Mouse (Mus musculus) kidney, adult 8-10 months (tissue): ENCODE measurements around the gene Xirp1.
"Not testable (repeated sequence)": the region's sequence is repeated elsewhere in the genome, so short reads cannot be mapped to it uniquely, and the experiment has no call there.

Source experiments
- DNase-seq, 2 experiments: peaks; one replicate each; pipeline ENCODE4 v3.0.0; 2022

Xirp1 gene

DNA sequence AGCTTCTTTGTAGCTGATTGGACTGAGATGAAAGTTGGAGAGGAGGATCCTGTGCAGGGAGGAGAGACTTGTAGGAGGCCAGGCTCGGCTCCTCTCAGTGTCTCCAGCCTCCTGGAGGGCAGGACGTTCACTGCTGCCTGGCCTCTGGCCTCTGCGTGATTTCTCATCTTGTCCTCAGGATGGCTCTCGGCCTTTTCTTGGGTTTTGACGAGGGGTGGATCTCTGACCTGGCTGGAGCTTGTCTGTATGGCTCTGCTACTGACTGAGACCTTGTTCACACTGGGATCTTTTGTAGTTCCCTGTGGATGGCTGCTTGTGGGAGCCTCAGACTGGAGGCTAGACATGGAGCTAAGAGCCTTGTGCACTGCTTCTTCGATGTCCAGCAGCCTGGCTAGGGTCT is 8.6 kb downstream of the Xirp1 start:
- DNase-seq = no peak

DNA sequence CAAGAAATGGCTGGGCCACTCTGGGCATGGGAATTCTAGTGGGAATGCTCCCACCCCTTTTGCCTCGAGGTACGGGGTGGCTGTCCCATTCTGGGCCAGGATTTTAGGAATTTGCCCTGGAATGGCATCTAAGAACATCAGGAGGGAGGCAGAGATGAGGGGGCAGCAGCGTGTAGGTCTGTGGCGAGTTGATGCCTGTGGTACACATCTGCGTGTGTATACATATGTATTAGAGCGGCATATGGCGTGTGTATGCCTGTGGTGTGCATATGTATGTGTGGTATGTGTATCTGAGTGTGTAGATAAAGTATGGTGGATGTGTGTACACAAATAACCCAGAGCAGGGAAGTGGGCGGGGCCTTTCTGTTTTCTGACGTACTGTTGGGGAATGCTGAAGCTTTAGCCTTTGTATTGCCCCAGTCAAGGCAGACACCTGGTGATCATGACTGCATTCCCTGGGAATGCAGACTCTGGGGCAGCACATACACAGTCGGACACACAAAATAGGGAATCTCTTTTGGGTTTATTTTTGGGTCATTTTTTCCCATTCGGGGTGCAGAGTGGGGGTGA is 10.1 kb downstream of the Xirp1 start:
- no peak for DNase-seq

DNA sequence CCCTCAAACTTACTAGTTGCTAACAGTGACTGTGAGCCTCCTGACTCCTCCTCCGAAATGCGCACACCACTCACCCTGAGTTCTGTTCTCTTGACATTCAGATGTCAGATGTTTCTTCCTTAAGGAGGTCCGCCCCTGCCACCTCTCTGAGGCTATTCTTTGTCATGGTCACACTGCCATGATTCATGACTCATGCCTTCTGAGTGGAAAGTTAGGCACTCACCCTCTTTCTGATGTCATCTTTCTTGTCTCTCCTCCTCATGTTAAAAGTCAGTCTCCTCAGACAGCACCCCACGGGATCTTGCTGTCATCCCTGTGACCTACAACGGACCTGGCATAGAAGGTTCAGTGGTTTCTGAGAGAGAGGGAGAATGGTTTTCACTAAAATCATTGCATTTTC is 10.6 kb downstream of the Xirp1 start:
- DNase-seq = no peak

DNA sequence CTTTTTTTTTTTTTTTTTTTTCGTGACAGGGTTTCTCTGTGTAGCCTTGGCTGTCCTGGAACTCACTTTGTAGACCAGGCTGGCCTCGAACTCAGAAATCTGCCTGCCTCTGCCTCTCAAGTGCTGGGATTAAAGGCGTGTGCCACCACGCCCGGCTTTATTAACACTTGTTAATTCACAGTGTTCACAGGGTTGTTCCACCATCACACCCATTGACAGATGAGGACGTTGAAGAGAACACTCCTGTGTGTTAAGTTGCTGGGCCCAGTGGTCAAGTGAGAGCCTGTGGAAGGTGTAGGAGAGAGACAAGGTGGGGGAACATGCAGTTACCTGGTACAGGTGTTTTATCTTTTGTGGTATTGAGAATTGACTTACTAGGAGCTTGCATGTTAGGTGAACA is 11.2 kb downstream of the Xirp1 start:
- DNase-seq = not testable (repeated sequence)

DNA sequence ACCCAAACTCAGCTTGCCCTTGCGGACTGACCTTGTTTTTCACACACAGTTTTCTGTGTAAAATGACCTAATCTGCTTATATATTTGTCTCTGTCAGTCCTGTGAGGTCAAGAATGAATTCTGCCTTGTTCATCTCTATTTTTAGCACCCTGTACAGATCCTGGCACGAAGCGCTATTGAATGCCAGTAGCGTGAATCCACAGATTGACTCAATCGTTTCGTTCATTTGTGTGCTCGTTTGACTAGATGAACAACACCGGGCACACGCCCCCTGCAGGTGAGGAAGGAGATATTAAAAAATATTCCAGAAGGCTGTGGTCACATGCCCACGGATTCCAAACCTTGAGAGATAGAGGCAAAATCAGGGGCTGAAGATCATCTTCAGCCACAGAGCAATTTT is 11.9 kb downstream of the Xirp1 start:
- peak; percentile 71 to 74 for DNase-seq

DNA sequence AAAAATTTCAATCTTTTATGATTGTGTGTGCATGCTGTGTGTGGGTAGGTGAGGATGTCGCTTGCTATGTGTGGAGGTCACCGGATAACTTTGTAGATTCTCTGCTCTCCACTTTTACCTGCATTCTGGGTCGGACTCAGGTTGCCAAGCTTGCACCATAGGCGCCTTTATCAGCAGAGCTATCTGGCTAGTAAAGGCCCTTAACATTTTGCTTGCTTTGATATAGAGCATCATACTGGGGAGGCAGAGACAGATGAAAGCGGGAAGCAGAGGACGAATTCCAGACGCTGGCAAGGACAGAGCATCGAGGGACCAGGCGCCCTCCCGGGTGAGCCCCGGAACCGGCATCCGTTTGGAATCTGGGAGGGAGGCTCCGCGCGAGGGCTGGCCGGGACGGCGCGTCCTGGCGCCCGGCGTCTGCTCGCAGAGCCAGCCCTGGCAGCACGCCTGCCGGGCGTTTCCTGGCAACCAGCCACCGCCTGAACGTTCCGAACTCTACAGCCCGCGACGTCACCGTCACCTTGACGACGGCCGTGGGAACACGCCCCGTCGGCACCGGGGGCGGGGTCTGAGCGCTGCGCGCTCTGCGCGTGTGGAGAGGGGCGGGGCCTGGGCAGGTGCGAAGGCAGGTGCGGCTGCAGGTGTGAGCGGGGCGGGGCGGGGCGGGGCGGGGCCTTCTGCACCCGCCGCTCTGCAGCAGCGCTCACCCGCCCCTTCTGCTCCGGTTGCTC is 12.5 kb downstream of the Xirp1 start:
- peak; percentile 98 to 99 for DNase-seq

DNA sequence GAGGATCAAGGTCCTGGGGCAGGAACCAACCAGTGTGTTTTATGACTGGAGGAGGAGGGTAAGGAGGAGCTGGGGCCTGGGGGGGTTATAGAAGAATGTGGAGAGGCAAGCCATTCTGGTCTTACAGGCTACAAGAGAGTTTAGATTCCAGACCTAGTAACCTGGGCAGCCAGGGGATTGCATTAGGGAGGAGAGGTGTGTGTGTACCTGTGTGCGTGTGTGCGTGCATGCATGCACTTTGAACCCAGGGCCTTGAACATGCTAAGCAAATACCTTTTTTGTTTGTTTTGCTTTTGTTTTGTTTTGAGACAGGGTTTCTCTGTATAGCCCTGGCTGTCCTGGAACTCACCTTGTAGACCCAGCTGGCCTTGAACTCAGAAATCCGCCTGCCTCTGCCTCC is 13.5 kb downstream of the Xirp1 start:
- no peak for DNase-seq

DNA sequence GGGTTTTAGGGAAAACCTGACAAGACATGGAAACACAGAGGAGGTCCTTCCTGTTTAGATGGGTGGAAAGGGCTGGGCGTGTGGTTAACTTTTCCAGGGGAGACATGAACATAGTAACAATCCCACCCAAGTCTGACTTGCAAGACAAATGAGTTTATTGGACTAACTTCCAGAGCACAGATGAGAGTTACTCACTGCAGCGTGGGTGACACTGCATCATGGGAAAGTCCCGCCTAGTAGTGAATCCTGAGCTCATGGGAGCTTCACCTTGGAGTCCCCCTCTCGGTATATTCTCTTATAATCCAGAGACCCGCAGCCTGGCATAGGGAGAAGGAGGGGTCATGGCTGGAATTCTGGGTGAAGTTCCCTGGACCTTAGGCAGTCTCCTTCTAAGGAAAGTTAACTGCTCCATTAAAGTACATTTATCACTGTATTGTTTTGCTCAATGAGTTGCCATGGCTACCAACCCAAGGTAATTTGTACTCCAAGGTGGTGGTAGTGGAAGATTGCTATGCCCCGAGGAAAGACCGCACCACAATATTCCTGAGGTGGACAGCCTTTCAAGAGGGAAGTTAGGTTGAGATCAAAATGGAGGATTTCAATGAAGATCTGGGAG is 14.1 kb downstream of the Xirp1 start:
- DNase-seq = no peak

DNA sequence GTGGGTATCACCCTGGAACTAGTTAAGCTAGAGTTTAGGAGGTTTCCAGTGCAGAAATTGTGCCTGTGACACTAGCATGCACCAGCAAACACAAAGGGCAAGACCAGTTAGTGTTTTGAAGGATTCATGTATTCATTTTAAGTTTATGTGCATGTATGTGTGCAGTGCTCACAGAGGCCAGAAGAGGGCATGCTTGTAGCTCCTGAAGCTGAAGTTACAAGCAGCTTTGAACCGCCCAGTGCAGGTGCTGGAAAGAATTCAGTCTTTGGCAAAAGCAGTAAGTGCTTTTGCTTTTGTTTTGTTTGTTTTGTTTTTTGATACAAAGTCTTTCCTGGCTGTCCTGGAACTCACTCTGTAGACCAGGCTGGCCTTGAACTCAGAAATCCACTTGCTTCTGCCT is 15.6 kb downstream of the Xirp1 start:
- no peak for DNase-seq

DNA sequence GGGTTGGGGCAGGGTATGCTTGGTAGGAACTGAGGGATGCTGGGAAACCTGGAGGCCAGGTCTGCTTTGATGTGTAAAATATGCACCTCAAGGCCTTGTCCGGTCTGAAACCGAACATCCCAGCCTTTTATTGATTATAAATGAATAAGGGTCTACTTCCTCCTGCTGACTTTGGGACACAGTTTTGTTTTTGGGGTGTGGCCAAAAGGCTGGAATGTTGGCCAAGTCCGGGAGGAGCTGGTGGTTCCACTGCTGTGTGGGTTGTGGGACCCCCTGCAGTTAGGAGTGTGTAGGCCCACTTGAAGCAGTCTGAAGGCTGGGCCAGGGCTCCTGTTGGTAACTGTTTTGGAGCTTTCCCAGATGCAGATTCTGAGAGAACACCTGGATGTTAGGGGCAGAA is 17.5 kb downstream of the Xirp1 start:
- DNase-seq = no peak

DNA sequence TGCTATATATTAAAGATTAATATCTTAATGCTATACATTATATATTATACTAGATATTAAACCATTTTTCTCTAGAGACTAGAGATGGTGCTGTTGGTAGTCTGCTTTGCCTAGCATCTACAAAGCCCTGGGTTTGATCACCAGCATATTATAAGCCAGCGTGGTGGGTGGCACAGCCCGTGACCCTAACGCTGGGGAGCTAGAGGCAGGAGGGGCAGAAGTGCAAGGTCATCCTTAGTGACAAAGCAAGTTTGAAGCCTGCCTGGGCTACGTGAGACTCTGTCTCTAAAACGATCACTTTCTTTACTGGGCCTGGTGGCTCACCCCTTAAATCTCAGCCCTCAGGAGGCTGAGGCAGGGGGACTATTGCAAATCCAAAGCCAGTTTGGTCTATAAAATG is 20.5 kb downstream of the Xirp1 start:
- DNase-seq = no peak

DNA sequence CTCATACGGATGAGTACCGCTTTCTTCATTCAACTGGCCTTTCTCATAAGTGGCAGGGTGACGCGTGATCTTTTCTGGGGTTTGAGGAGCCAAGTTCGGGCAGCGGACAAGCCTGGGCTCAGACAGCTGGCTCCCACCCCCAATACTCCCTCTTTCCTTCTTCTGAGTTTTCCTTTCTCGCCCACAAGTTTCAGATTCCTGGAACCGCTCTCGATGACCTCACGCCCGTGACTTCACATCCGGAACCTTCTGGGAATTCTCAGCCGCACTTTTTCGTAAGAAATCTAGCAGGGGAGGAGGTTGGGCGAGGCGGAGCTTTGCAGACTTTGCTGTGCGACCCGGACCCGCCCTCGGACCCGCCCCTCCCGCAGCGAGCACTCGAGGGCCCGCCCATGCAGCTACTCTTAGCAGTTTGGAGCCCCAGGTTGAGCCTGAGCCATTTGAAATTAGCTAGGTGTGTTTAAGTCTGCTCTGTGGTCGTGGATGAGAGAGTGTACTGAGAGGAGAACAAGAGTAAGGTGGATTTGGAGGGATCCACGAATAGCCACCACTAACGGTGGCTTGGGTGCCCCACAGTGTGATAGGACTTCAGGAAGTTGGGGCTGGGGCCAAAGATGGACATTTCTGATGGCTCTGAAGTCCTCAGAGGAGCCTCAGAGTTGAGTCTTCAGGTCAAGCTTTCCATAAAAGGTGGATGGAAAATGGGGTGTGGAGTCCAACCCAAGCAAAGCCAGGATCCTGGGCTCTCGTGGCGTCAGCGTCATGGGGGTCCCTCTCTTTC is 21.3 kb downstream of the Xirp1 start:
- peak; percentile 93 to 95 for DNase-seq

DNA sequence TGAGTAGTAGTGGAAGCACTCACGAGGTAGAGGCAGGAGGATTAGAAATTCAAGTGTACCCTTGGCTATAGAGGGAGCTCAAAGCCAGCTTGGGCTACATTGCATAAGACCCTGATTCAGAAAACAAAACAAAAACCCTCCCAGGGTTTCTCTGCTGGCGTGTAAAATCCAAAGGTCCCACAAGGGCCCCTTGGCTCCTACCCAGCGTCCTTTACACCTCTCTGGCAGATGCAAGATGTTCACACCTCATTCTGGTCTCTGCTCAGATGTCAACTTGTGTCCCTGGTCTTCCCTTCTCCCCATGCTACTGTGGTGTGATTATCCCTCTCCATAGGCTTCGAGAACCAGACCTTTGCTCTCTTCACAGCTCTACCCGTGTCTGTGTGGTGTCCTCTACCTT is 22.6 kb downstream of the Xirp1 start:
- DNase-seq = peak; percentile 44 to 60

DNA sequence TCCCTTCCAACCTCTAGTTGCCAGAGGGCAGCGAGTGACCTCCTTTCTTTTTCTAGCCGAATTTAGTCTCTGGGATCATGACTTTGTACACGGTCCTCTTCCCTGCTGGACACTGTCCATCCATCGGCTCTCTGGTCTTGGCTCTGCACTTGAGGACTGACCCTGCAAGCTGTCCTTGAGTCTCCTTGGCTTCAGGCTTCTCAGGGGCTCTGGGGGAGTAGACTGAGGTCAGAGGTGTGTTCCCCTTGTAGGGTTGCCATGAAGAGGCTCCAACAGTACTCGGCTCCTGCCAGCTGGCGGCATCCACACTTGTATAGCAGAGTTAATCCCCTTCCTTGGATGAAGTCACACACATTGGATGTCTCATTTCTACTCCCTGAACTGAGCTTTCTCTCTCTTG is 23.8 kb downstream of the Xirp1 start:
- DNase-seq = no peak

DNA sequence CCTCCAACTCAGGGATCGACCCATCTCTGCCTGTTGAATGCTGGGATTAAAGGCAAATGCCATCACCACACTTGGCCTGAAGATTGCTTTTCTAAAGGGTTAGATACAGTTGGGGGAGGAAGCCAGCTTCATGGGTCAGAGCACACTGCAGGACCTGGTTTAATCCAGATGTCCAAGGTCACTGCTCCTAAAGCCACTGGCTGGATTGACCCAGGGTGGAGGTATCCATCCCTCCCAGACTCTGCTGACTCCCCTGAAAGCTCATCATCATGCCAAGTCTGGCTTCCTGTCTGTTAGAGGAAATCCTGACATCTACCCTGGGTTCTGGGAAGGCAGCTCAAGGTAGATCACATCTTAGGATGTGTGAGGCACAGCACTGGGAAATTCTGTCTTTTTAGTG is 24.6 kb downstream of the Xirp1 start:
- no peak for DNase-seq

DNA sequence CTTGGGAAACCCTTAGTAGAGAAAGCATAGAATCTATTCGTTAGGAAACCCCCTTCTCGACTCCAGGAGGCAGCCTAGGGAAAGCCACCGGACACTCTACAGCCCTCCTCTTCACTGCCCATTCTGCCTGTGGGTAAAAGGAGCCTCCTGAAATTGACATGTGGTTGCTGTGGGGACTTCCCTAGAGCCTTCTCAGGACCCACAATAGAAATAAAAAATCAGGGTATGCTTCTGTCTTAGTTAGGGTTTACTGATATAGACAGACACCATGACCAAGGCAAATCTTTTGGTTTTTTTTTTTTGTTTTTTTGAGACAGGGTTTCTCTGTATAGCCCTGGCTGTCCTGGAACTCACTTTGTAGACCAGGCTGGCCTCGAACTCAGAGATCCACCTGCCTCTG is 27.3 kb downstream of the Xirp1 start:
- DNase-seq = no peak

DNA sequence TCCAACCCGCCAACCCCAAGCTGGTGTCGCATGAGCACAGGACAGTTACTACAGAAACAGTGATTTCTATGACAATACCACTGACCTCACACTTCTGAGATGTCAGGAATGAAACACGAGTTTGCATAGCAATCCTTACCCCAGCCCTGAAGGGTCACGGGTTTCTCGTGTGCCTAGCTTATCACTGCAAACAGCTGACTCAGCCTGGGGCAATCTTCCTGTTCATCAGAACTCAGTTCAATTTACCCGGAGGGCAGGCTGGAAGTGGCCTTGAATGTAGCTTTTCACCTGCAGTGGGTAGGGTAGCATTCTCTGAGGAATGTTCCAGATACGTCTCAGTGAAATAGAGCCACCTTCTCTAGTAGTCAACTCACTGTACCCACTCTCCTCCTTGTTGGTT is 29.2 kb downstream of the Xirp1 start:
- DNase-seq = no peak

DNA sequence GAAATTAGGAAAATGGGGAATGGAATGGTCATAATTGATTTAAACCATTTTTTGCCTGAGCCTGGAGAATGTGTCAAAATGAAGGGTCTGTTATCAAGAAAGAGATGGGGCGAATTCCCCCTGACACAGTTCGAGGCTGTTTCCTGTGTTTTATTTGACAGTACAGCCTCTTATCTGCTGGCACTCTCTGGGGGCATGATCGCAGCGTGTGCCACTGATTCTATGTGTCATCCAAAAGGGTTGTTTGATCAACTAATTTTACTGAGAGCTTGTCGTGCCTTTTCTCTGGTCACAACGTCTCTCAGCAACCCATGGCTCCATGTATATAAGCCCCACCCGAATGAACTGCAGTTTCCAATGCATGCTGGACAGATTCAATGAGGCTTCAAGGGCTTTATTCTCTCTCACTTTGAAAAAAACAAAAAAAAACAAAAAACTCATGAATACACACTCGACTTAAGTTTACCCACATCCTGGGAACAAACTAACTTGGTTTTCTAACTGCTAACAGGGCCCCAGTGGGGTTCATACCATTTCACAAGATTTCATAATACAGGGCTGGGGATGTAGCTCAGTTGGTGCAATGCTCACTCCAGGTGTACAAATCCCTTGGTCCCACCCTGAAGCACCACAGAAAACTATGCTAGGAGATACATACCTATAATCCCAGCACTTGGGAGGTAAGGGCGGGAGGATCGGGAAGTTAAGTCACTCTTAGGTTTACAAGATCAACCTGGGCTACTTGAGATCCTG is 30.1 kb downstream of the Xirp1 start:
- no peak for DNase-seq

DNA sequence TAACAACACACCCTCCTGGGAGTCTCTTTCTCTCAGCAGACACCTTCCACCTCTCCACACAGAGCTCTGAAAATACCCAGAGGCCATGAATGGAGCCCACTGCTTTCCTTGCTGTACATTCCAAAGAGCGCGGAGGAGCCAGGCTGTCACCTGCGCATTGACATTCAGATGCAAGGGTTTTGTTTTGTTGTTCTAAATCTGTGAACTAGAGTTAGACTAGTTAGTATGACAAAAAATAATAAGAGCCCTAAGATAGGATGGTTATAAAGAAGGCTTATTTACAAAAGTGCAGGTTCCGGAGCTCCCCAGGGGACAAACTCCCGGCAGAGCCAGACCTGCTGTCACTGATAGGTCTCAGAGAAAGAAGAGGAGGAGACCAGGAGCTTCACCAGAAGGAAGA is 32.1 kb downstream of the Xirp1 start:
- no peak for DNase-seq

DNA sequence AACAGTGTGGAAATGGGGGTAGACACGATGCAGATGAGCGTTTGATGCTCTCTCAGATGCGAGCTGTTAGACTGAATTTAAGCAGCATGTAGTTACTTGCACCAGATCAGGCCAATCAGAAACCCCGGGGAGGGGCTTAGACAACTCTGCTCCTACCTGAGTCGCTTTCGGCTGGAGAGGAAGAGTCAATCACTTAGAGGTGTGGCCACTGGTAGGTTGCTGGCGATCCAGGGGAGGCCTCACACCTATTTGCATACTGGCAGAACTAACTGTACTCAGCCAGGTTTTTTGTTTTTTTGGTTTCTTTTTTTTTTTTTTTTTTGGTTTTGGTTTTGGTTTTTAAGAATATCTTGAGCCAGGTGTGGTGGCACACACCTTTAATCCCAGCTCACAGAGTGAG is 35.1 kb downstream of the Xirp1 start:
- DNase-seq = no peak

DNA sequence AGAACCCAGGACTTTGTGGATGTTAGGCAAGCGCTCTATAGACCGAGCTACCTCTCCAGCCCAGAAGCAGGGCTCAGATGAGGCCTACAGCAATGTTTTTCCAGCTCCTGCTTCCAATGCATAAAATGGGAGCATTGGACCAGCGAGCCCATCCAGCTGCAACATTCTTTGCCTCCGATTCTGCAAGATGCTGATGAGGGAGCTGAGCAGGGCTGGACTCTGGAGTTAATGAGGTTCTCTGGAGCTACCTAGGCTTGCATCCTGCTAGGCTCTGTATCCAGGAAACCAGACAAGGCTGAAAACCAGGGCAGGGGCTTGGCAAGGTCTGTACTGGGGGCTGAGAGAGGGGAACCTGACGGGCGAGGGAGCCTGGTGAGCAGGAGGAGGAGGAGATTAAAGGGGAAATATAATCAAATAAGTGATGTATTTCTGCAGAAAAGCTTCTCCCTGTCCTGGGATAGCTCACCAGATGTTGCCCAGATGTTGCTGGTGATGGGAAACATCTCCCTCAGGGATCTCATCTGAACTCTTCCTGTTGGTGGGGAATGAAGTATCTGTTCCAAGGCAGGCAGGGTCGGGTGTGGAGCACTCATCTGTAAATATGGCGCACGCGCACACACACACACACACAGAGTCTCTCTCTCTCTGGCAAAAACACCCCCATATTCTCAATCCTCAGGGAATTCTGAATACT is 37.4 kb downstream of the Xirp1 start:
- DNase-seq = no peak

DNA sequence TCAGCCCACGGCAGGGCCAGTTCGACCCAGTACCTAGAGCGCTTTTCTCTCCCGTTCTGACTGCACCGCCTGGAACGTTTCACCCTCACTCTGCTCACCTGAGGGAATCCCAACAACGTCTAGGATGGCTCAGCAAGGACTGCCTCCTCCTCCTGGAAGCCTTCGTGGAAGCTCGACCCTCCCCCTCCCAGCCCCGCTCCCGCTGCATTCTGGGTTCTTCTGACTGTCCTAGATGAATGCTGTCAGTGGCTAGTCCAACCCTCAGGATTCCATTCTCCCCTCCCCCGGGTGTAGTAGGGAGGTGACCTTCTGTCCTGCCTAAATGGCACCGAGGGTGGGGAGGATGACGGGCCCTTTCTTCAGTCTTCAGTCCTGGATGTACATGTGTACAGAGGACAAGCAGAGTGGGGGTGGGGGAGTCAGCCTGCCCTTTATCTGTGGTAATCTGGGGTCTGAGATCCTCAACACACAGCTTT is 38.8 kb downstream of the Xirp1 start, which contains the start of gene Csrnp1:
TSS of gene Csrnp1 (minus strand) at position 123 of the 476 bp plus-strand sequence.
- DNase-seq = no peak
